Mouse (Mus musculus) spleen, adult 2 months (tissue): ENCODE data around the gene Ninj2. TPM values are rescaled to one million over a fixed set of nuclear protein-coding genes. Genes with fewer than 3 reads are reported as not detected.

Experiments
- DNase-seq, 2 experiments: peaks; one replicate each; pipeline versions ENCODE4 v3.0.0 to v3.0.0-alpha.2; 2012 to 2021; ENCODE audit warnings: low spot score in 2 of 2, low read depth in 1 of 2
- H3K27ac ChIP-seq: fragments of 200-500 bp; 2 replicates; pipeline ENCODE4 v1.5.1; 2012; ENCODE audit warnings: low read length, inconsistent platforms; ENCODE audit not compliant: insufficient read depth
- H3K27me3 ChIP-seq: fragments of 200-500 bp; 2 replicates; pipeline ENCODE4 v1.6.1; 2012; ENCODE audit warnings: mild to moderate bottlenecking, moderate library complexity, low read length, inconsistent platforms; ENCODE audit not compliant: control insufficient read depth, insufficient read depth
- H3K36me3 ChIP-seq: fragments of 200-500 bp; 2 replicates; pipeline ENCODE4 v1.6.1; 2012; ENCODE audit warnings: mild to moderate bottlenecking, low read length, inconsistent platforms; ENCODE audit not compliant: control insufficient read depth, insufficient read depth
- H3K4me1 ChIP-seq: fragments of 200-500 bp; 2 replicates; pipeline ENCODE4 v1.6.1; 2011; ENCODE audit warnings: inconsistent platforms; ENCODE audit not compliant: control insufficient read depth, insufficient read depth, insufficient read length
- H3K4me3 ChIP-seq: fragments of 200-500 bp; 2 replicates; pipeline ENCODE4 v1.5.1; 2011; ENCODE audit warnings: mild to moderate bottlenecking, inconsistent platforms; ENCODE audit not compliant: insufficient read depth, insufficient read length; ENCODE audit errors: extremely low read depth
- CTCF ChIP-seq: fragments of 200-500 bp; IDR thresholded peaks from 2 replicates; pipeline ENCODE4 v1.5.1; 2011; ENCODE audit warnings: mild to moderate bottlenecking, inconsistent platforms; ENCODE audit not compliant: insufficient read depth, insufficient read length, insufficient replicate concordance; ENCODE audit errors: extremely low read depth
- POLR2A ChIP-seq: fragments of 200-500 bp; IDR thresholded peaks from 2 replicates; pipeline ENCODE4 v1.6.1; 2011; ENCODE audit warnings: low read depth, low read length, inconsistent platforms
- WGBS: fragments of 180-500 bp; shearing (Covaris S2); methylation state at CpG from one replicate; pipeline ENCODE4 v1.1.7; 2018; 5-methylcytosine and 5-hydroxymethylcytosine counted together
- polyA plus RNA-seq: library from polyadenylated mRNA; depleted of rRNA; stranded (reverse); fragments of >200 nt; gene quantifications from 2 replicates; pipeline ENCODE4 v1.2.3, GENCODE M21; 2012

Ninj2 gene
- polyA plus RNA-seq, 1 experiment: 0.19 TPM

DNA sequence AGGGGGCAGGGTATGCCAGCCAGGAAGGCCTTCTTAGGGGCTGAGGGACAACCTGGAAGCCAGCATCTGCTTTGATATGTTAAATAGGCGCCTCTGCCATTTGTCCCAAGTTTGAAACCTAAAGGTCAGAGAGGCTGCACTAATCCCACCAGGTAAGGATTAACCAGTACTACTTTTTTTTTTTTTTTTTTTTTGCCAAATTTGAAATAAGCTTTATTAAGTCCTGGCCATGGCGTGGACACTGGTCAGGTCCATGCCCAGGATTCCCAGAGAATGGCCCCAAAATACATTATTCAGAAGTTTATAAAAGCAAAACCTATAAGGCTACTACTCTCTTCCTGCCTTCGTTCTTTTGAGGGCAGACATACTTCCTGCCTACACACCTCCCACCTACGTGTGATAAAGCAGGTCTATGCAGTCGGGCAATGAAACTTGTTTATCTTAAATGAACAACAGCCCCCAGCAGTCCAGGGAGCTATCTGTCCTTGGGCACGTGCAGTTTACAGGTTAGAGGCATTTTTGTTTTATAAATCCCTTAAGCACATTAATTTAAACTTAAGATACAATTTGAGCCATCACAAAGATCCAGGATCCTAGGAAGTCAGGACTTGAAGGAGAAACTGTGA is 27.5 kb upstream of the Ninj2 start:
- DNase-seq: no peak
- TF ChIP-seq CTCF (no peak), POLR2A (no peak)
- WGBS: 42% methylated on average over 6 of the region's 6 CpGs
- H3K4me1 ChIP-seq: peaks cover 8% of the 10 kb centered on the region; the same call in 1 of the 2 replicates
- H3K36me3 ChIP-seq: no peaks in the 10 kb centered on the region
- no peaks in the 10 kb centered on the region for H3K27me3 ChIP-seq
- no peak overlapping the region for H3K4me3 ChIP-seq
- H3K27ac ChIP-seq: peak overlapping the region; percentile 49

DNA sequence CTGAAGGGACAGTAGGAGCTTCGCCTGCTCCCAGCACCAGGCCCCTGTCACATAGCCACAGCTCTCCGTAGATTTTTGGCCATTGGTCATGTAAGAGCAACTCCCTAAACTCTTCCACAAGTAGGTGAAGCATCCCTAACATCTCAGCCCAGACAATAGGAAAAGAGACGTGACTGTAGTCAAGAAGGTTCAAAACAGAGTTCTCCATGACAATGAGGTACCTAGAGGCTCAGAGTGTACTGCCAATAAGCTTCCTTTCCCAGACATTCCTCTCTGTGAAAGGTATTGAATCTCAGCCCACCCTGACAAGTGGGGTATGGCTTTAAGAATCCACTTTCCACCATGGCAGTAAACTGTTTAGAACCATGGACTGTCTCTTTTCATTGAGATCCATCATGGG is 23.6 kb upstream of the Ninj2 start:
- Histone ChIP-seq H3K4me3 (no peak overlapping the region), H3K27ac (no peak overlapping the region), H3K27me3 (no peaks in the 10 kb centered on the region), H3K36me3 (no peaks in the 10 kb centered on the region), H3K4me1 (peaks cover 8% of the 10 kb centered on the region; the same call in 1 of the 2 replicates)
- no peak for DNase-seq
- 94% methylated on average over 3 of the region's 3 CpGs for WGBS
- TF ChIP-seq CTCF (no peak), POLR2A (no peak)

DNA sequence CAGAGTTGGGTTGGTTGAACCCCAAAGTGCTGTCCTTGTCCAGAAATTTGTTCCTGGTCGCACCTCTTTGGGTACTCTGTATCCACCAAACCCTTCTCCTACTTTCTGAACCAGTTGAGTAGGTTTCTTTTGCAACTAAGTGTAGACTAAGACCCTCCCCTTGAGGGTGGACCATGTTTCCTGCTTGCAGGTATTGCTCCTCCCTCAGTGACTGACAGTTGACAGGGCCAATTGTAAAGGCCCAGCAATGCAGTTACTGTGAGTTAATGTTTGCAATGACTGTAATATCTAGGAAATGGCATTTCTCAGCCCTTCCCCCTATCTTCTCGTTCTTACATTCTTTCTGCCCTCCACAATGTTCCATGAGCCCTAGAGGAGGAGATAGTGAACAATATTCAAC is 20.5 kb upstream of the Ninj2 start:
- no peak for TF ChIP-seq CTCF
- no peak for TF ChIP-seq POLR2A
- no peaks in the 10 kb centered on the region for H3K36me3 ChIP-seq
- WGBS: 84% methylated on average over 2 of the region's 2 CpGs
- no peak overlapping the region for H3K4me3 ChIP-seq
- no peak for DNase-seq
- H3K27me3 ChIP-seq: no peaks in the 10 kb centered on the region
- H3K4me1 ChIP-seq: no peaks in the 10 kb centered on the region; the same call in 1 of the 2 replicates
- no peak overlapping the region for H3K27ac ChIP-seq

DNA sequence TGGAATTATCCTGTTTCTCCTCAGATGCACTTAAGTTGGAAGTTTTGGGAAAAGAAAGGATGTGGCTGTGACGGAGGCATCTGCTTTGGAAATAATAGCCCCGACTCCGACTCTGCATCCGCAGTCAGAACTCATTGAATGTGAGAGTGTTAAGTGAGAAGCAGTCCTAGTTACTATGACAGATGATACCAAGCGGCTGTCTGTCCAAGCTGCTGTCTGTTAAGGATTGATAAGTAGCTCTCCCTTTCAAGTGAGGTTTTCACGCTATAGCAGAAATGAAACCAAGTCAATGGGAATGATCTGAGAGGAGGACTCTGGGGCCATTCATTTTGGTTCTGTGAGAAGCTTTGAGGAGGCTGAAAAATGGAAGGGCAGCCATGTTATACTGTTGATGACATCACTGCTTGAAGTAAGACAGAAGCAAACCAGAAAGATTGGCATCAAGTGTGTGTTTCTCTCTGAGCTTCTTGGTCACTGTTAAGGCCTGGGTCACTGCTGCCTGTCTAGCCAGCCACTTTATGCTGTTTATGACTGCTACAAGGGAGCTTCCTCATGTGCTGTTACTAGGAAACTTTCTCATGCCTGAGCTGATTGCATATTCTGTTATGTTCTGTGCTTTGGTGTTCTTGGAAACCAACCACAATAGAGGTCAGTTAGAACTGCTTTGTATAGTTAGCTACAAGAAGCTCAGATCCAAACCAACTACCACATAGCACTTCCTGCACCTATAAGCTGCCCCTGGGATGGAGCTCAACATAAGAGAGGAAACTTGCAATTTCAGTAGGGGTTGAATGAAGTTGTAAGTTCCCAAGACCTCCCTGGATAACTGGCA is 16.3 kb upstream of the Ninj2 start:
- no peak overlapping the region for H3K27ac ChIP-seq
- no peak for DNase-seq
- WGBS: 75% methylated on average over 6 of the region's 6 CpGs

DNA sequence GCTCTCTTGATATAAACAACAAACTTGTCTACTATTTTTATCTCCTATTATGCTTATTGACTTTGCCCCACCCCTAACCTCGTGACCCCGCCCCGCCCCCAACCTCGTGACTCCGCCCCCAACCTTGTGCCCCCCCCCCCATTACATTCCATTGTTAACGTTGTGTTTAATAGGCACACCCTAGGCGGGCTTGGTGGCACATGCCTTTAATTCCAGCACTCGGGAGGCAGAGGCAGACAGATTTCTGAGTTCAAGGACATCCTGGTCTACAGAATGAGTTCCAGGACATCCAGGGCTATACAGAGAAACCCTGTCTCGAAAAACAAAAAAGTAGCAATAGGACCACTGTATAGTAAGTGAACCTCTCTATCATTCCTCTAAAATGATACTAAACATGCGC is 13.6 kb upstream of the Ninj2 start:
- DNase-seq: no peak
- Histone ChIP-seq H3K27me3 (no peaks in the 10 kb centered on the region), H3K27ac (no peak overlapping the region), H3K4me3 (no peak overlapping the region), H3K36me3 (no peaks in the 10 kb centered on the region), H3K4me1 (peaks cover 22% of the 10 kb centered on the region; the same call in 1 of the 2 replicates)
- TF ChIP-seq POLR2A: no peak
- TF ChIP-seq CTCF: no peak
- 91% methylated on average over 10 of the region's 10 CpGs for whole genome bisulfite sequencing

More for the DNA sequence above, 16.3 kb upstream of the Ninj2 start:
- no peak overlapping the region for H3K4me3 ChIP-seq
- no peak for TF ChIP-seq CTCF
- no peak for TF ChIP-seq POLR2A
- H3K27me3 ChIP-seq: no peaks in the 10 kb centered on the region
- no peaks in the 10 kb centered on the region for H3K36me3 ChIP-seq
- peaks cover 5% of the 10 kb centered on the region; the same call in 1 of the 2 replicates for H3K4me1 ChIP-seq

DNA sequence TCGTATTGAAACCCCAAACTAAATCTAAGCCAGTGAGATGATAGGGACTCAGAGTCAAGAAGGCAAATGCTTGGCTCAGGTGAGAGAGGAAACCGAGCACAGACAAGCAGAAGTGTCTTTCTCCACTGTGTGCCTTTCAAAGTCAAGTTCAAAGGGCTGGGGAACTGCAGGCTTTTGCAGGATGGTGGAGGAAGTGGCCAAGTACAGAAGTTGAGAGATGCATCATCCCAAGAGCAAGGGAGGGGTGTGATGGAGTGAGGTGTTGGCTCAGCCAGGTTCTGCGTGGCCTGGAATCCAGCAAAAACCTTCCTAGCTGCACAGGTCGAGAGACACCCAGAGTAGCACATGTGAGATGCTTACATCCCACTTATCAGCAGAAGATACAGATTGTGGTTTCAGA is 11.6 kb upstream of the Ninj2 start:
- no peak for DNase-seq
- peaks cover 23% of the 10 kb centered on the region; the same call in 1 of the 2 replicates for H3K4me1 ChIP-seq
- H3K27me3 ChIP-seq: no peaks in the 10 kb centered on the region
- H3K4me3 ChIP-seq: no peak overlapping the region
- WGBS: 57% methylated on average over 4 of the region's 4 CpGs
- H3K27ac ChIP-seq: no peak overlapping the region
- no peak for TF ChIP-seq POLR2A
- TF ChIP-seq CTCF: no peak
- H3K36me3 ChIP-seq: no peaks in the 10 kb centered on the region

DNA sequence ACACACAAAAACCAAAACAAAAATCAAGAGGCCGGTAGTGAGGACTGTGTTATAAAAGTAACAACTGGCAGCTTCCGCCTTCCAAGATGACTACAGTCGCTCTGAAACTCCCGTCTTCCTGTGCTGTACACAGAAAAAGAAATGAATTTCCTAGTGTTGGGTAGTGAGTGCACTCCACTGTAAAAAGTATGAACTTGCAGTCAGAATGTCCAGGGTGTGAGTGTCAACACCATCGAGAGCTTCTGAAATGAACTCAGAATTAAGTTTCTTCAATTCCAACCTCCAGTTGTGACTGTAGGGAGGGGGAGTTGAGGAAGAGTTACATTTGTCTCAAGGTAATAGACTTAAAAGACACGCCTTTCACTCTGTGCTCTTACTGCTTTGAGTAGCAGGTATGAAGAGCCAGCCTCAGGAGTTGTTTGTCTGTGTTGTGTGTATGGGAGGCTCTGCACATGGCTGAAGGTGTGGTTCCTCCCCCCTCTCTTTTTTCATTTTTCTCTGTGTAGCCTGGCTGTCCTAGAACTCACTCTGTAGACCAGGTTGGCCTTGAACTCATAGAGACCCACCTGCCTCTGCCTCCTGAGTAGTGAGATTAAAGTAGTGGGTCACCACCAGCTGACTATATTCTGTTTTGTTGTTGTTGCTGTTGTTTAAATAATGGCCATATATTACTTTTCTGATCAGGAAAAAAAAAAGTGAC is 10.7 kb upstream of the Ninj2 start:
- no peaks in the 10 kb centered on the region for H3K36me3 ChIP-seq
- H3K4me1 ChIP-seq: peaks cover 23% of the 10 kb centered on the region; the same call in 1 of the 2 replicates
- DNase-seq: peak in 1 of 2 experiments; percentile 28
- WGBS: 68% methylated on average over 6 of the region's 6 CpGs
- no peaks in the 10 kb centered on the region for H3K27me3 ChIP-seq
- TF ChIP-seq CTCF: no peak
- no peak for TF ChIP-seq POLR2A
- H3K4me3 ChIP-seq: no peak overlapping the region
- H3K27ac ChIP-seq: peak overlapping the region; percentile 45
